Mouse (Mus musculus) brain, adult 2 months (tissue): Measurements from ENCODE around the gene Rps6ka5.
A peak's percentile ranks its signal among the peaks of the same experiment; 100 is the strongest.

Experiments
- DNase-seq: peaks from one replicate; pipeline ENCODE4 v3.0.0; 2011; ENCODE audit warnings: low read depth, low spot score

Gene Rps6ka5

GRCm38 (mm10) chr12:100655972-100656371, 70.8 kb downstream of the Rps6ka5 start:
- no peak for DNase-seq

- no peak for DNase-seq
These were observed 84.8 kb downstream of the Rps6ka5 start for GRCm38 (mm10) chr12:100641936-100642335.

- DNase-seq: no peak
These were observed 86.1 kb downstream of the Rps6ka5 start for GRCm38 (mm10) chr12:100640726-100641125.

GRCm38 (mm10) chr12:100639680-100640079, 87.1 kb downstream of the Rps6ka5 start:
- peak; percentile 91 for DNase-seq

- DNase-seq: no peak
These were observed 88.9 kb downstream of the Rps6ka5 start for GRCm38 (mm10) chr12:100637886-100638285.

- DNase-seq: no peak
These were observed 90.0 kb downstream of the Rps6ka5 start for GRCm38 (mm10) chr12:100636733-100637132.

GRCm38 (mm10) chr12:100636299-100636633, 90.5 kb downstream of the Rps6ka5 start:
- DNase-seq: no peak

- peak; percentile 55 for DNase-seq
These were observed 91.0 kb downstream of the Rps6ka5 start for GRCm38 (mm10) chr12:100635601-100636298.

GRCm38 (mm10) chr12:100633231-100633630, 93.6 kb downstream of the Rps6ka5 start:
- peak; percentile 70 for DNase-seq

GRCm38 (mm10) chr12:100631286-100631685, 95.5 kb downstream of the Rps6ka5 start:
- peak; percentile 93 for DNase-seq

GRCm38 (mm10) chr12:100629126-100629920, 97.5 kb downstream of the Rps6ka5 start:
- DNase-seq: peak; percentile 76

- DNase-seq: no peak
These were observed 99.6 kb downstream of the Rps6ka5 start for GRCm38 (mm10) chr12:100626991-100627677.

- DNase-seq: no peak
These were observed 100.4 kb downstream of the Rps6ka5 start for GRCm38 (mm10) chr12:100626273-100626990.

GRCm38 (mm10) chr12:100624854-100625447, 101.8 kb downstream of the Rps6ka5 start:
- DNase-seq: no peak

GRCm38 (mm10) chr12:100615251-100615650, 111.5 kb downstream of the Rps6ka5 start:
- DNase-seq: no peak

- DNase-seq: no peak
These were observed 112.9 kb downstream of the Rps6ka5 start for GRCm38 (mm10) chr12:100613878-100614277.

- DNase-seq: no peak
These were observed 113.5 kb downstream of the Rps6ka5 start for GRCm38 (mm10) chr12:100613192-100613700.

- DNase-seq: no peak
These were observed 117.0 kb downstream of the Rps6ka5 start for GRCm38 (mm10) chr12:100609766-100610165.

GRCm38 (mm10) chr12:100609064-100609463, 117.7 kb downstream of the Rps6ka5 start:
- DNase-seq: peak; percentile 17

- peak; percentile 52 for DNase-seq
These were observed 120.0 kb downstream of the Rps6ka5 start for GRCm38 (mm10) chr12:100606733-100607132.

GRCm38 (mm10) chr12:100605596-100605995, 121.2 kb downstream of the Rps6ka5 start:
- peak; percentile 29 for DNase-seq
